In genomic region chr17:62775976-62776375, GRCm38 (mm10) we compare ENCODE assay signal across 15 mouse cellular contexts.
DNase-seq lines count a peak whose midpoint lies in the region; ATAC-seq lines count a peak whose summit lies in the region.
"Had no signal": no experiment of that assay in that cellular context is flagged by ENCODE, and none has a peak within 500 bp of the region (broad histone marks: within the 10 kb centered on the region; RNA-seq: fewer than 3 reads in every experiment).

No protein-coding gene starts in this region.

- peaks cover 26% of the 10 kb centered on the region; the same call in 1 of the 2 replicates for H3K4me1 ChIP-seq in kidney, embryonic 14.5 days (ENCODE audit: control insufficient read depth, insufficient read depth, low read length)
- H3K4me1 ChIP-seq: megakaryocyte, embryonic 14.5 days had no signal

- DNase-seq in urinary bladder, postnatal 14 days (ENCODE audit: low spot score), result peak; percentile 18
- DNase-seq in urinary bladder, adult 2 months (ENCODE audit: low spot score), result no peak
- DNase-seq in lung, postnatal 14 days, result peak; percentile 20
- DNase-seq in gastrocnemius, adult 18-20 months (ENCODE audit: low spot score), result no peak
- no peak for DNase-seq in layer of hippocampus, postnatal 10 days (ENCODE audit: low spot score in 2 of 2)
- DNase-seq: cerebellum, adult 2 months; gastrocnemius, postnatal 36 days; thymus, postnatal 14 days had no signal

- ATAC-seq in kidney, embryonic 14.5 days (ENCODE audit: low FRiP score, low TSS enrichment), result peak; percentile 75; the same call in 1 of the 2 replicates
- no peak for ATAC-seq in monocyte, adult 5-6 weeks (replicated peaks; ENCODE audit: insufficient number of reproducible peaks, low FRiP score, low TSS enrichment, poor library complexity, severe bottlenecking)
- ATAC-seq: forebrain, embryonic 14.5 days; hindbrain, embryonic 16.5 days had no signal

- WGBS in kidney, embryonic 14.5 days, result 29% methylated on average over 2 of the region's 2 CpGs

- no peak overlapping the region for H3K4me3 ChIP-seq in kidney, embryonic 14.5 days (ENCODE audit: low read length)
- H3K4me3 ChIP-seq: embryonic facial prominence, embryonic 13.5 days; limb, embryonic 15.5 days; megakaryocyte, embryonic 14.5 days had no signal

- no peak overlapping the region for H3K27ac ChIP-seq in kidney, embryonic 14.5 days (ENCODE audit: low read depth, low read length)
- H3K27ac ChIP-seq: embryonic facial prominence, embryonic 13.5 days; limb, embryonic 15.5 days had no signal

- H3K27me3 ChIP-seq in kidney, embryonic 14.5 days (ENCODE audit: control insufficient read depth, insufficient read depth, low read length), result no peaks in the 10 kb centered on the region
- H3K27me3 ChIP-seq: embryonic facial prominence, embryonic 13.5 days; limb, embryonic 15.5 days; megakaryocyte, embryonic 14.5 days had no signal

- H3K9ac ChIP-seq in kidney, embryonic 14.5 days (ENCODE audit: low read depth, low read length), result no peak overlapping the region
- H3K9ac ChIP-seq: embryonic facial prominence, embryonic 13.5 days; limb, embryonic 15.5 days had no signal

- no peak overlapping the region for H3K4me2 ChIP-seq in kidney, embryonic 14.5 days (replicated peaks; ENCODE audit: low read depth, low read length)
- H3K4me2 ChIP-seq: embryonic facial prominence, embryonic 13.5 days; limb, embryonic 15.5 days had no signal

- H3K36me3 ChIP-seq in kidney, embryonic 14.5 days (ENCODE audit: control insufficient read depth, insufficient read depth, low read length), result no peaks in the 10 kb centered on the region
- H3K36me3 ChIP-seq: embryonic facial prominence, embryonic 13.5 days; limb, embryonic 15.5 days had no signal

- no peaks in the 10 kb centered on the region for H3K9me3 ChIP-seq in kidney, embryonic 14.5 days (ENCODE audit: control insufficient read depth, low read length)
- H3K9me3 ChIP-seq: embryonic facial prominence, embryonic 13.5 days; limb, embryonic 15.5 days had no signal

Comparison
In these comparisons a context has a peak if more than half of its experiments do, and no peak if none do; other contexts are left out.
1. DNase-seq: peak in urinary bladder, postnatal 14 days (single experiment) and lung, postnatal 14 days (single experiment); none in urinary bladder, adult 2 months (single experiment), gastrocnemius, adult 18-20 months (single experiment) and layer of hippocampus, postnatal 10 days (0 of 2).